Mouse (Mus musculus) megakaryocyte, adult 5-6 weeks (primary cell): ENCODE measurements around the gene Itsn1. TPM values are rescaled to one million over a fixed set of nuclear protein-coding genes. Genes with fewer than 3 reads are reported as not detected.

Source experiments
- total RNA-seq, 2 experiments: library from RNA; stranded (forward) in 1 of 2; stranded (reverse) in 1 of 2; fragments of 153-499, 151-499 nt in 1 of 2; fragments of 221-1000, 200-1000 nt in 1 of 2; gene quantifications; 2 replicates each; pipeline versions ENCODE4 v1.2.3 to v1.2.4; 2015 to 2017

Itsn1 gene
- total RNA-seq, 2 experiments from 2014 or later = 12.0 to 12.5 TPM

Other genes starting within 250 kb of the Itsn1 start
- gene Ifnar1, start 244.0 kb upstream of the Itsn1 start, total RNA-seq (2015) = 66.2 and 67.3 TPM in 2 replicates
- 73.9 and 78.5 TPM in 2 replicates for gene Ifnar1, start 244.0 kb upstream of the Itsn1 start, total RNA-seq (2017)
- gene Ifngr2, start 182.2 kb upstream of the Itsn1 start, total RNA-seq (2015) = 63.2 and 67.5 TPM in 2 replicates
- gene Ifngr2, start 182.2 kb upstream of the Itsn1 start, total RNA-seq (2017) = 47.0 and 49.0 TPM in 2 replicates
- gene Tmem50b, start 131.5 kb upstream of the Itsn1 start, total RNA-seq (2015) = 102 and 112 TPM in 2 replicates
- gene Tmem50b, start 131.5 kb upstream of the Itsn1 start, total RNA-seq (2017) = 83.4 and 89.7 TPM in 2 replicates
- 2.3 and 2.7 TPM in 2 replicates for gene Dnajc28, start 110.3 kb upstream of the Itsn1 start, total RNA-seq (2015)
- gene Dnajc28, start 110.3 kb upstream of the Itsn1 start, total RNA-seq (2017) = 5.0 and 6.8 TPM in 2 replicates
- gene Gart, start 82.3 kb upstream of the Itsn1 start, total RNA-seq (2015) = 59.0 and 62.7 TPM in 2 replicates
- gene Gart, start 82.3 kb upstream of the Itsn1 start, total RNA-seq (2017) = 98.1 and 115 TPM in 2 replicates
- 271 and 279 TPM in 2 replicates for gene Son, start 81.8 kb upstream of the Itsn1 start, total RNA-seq (2015)
- 160 and 200 TPM in 2 replicates for gene Son, start 81.8 kb upstream of the Itsn1 start, total RNA-seq (2017)
- 17.8 and 32.6 TPM in 2 replicates for gene Donson, start 40.5 kb upstream of the Itsn1 start, total RNA-seq (2015)
- gene Donson, start 40.5 kb upstream of the Itsn1 start, total RNA-seq (2017) = 23.5 and 50.1 TPM in 2 replicates
- gene Cryzl1, start 306 bp upstream of the Itsn1 start, total RNA-seq (2015) = 61.0 and 73.7 TPM in 2 replicates
- gene Cryzl1, start 306 bp upstream of the Itsn1 start, total RNA-seq (2017) = 66.0 and 69.4 TPM in 2 replicates